Mouse (Mus musculus) stomach, postnatal 0 days (tissue): ENCODE measurements around the gene Mansc1. TPM values are rescaled to one million over a fixed set of nuclear protein-coding genes. Genes with fewer than 3 reads are reported as not detected.

Experiments used
- ATAC-seq: fragments of 200-750 bp; cut with Nextera tagmentation; 2 replicates; pipeline ENCODE4 v1.8.0; 2017; ENCODE audit not compliant: low FRiP score, low TSS enrichment
- DNase-seq: peaks from one replicate; pipeline ENCODE4 v3.0.0-alpha.2; 2016; ENCODE audit warnings: low spot score
- H3K27ac ChIP-seq: fragments of 300-500 bp; sonication (generic); replicated peaks from 2 replicates; pipeline ENCODE4 v1.5.1; 2014; ENCODE audit warnings: mild to moderate bottlenecking, control low read depth
- H3K27me3 ChIP-seq: fragments of 300-500 bp; sonication (generic); 2 replicates; pipeline ENCODE4 v1.6.1; 2014; ENCODE audit warnings: low read length; ENCODE audit not compliant: control insufficient read depth, insufficient read depth
- H3K36me3 ChIP-seq: fragments of 300-500 bp; sonication (generic); 2 replicates; pipeline ENCODE4 v1.6.1; 2014; ENCODE audit warnings: low read length, mixed read lengths; ENCODE audit not compliant: control insufficient read depth, insufficient read depth
- H3K4me1 ChIP-seq: fragments of 300-500 bp; sonication (generic); replicated peaks from 2 replicates; pipeline ENCODE4 v1.6.1; 2014; ENCODE audit warnings: antibody characterized with exemption; ENCODE audit not compliant: control insufficient read depth, insufficient read depth
- H3K4me2 ChIP-seq: fragments of 300-500 bp; sonication (generic); replicated peaks from 2 replicates; pipeline ENCODE4 v1.6.1; 2014; ENCODE audit warnings: low read depth, mild to moderate bottlenecking, control low read depth, moderate library complexity
- H3K4me3 ChIP-seq: fragments of 300-500 bp; sonication (generic); 2 replicates; pipeline ENCODE4 v1.5.1; 2014; ENCODE audit warnings: low read depth, low read length, control low read depth
- H3K9ac ChIP-seq: fragments of 300-500 bp; sonication (generic); 2 replicates; pipeline ENCODE4 v1.6.1; 2014; ENCODE audit warnings: mild to moderate bottlenecking, low read length, control low read depth, mixed read lengths
- H3K9me3 ChIP-seq: fragments of 300-500 bp; sonication (generic); 2 replicates; pipeline ENCODE4 v1.6.1; 2016; ENCODE audit warnings: low read length; ENCODE audit not compliant: control insufficient read depth
- CTCF ChIP-seq: IDR thresholded peaks from 2 replicates; pipeline ENCODE4 v1.5.1; 2016; ENCODE audit warnings: antibody characterized with exemption, low read depth, mild to moderate bottlenecking, moderate library complexity
- EP300 ChIP-seq: optimal IDR thresholded peaks from 2 replicates; pipeline ENCODE3; 2016; ENCODE audit warnings: antibody characterized with exemption
- WGBS: fragments of 180-500 bp; shearing (Covaris S2); extraction: QIAGEN DNeasy Blood & Tissue Kit; methylation state at CpG from one replicate; pipeline ENCODE4 v1.1.7; 2014; 5-methylcytosine and 5-hydroxymethylcytosine counted together
- polyA plus RNA-seq: library from polyadenylated mRNA; unstranded; fragments of >200 nt; fragmentation: Nextera tagmentation; extraction: Ambion mirVana; gene quantifications from 2 replicates; pipeline ENCODE4 v1.2.1, GENCODE M21; 2015

Mansc1 gene
- polyA plus RNA-seq, 1 experiment from 2014 or later, result 17.1 TPM

- no peaks in the 10 kb centered on the region for H3K9me3 ChIP-seq
- no peaks in the 10 kb centered on the region for H3K36me3 ChIP-seq
- WGBS, result 52% methylated on average over 9 of the region's 9 CpGs
- no peak for ATAC-seq
- peak overlapping the region; percentile 13; the same call in 1 of the 2 replicates for H3K9ac ChIP-seq
- H3K27ac ChIP-seq, result peak overlapping the region; percentile 89
- no peak for DNase-seq
- peak overlapping the region; percentile 85 for H3K4me3 ChIP-seq
- H3K27me3 ChIP-seq, result no peaks in the 10 kb centered on the region
- no peaks in the 10 kb centered on the region for H3K4me1 ChIP-seq
- peak overlapping the region; percentile 83 for H3K4me2 ChIP-seq
- TF ChIP-seq EP300 (no peak), CTCF (no peak)
Observed at GRCm38 (mm10) chr6:134641738-134642446, 9.6 kb upstream of the Mansc1 start.

GRCm38 (mm10) chr6:134640485-134641475 is 8.5 kb upstream of the Mansc1 start:
- 2% methylated on average over 53 of the region's 65 CpGs for WGBS
- peak; percentile 99 for ATAC-seq
- no peaks in the 10 kb centered on the region for H3K27me3 ChIP-seq

GRCm38 (mm10) chr6:134639900-134640299 is 7.6 kb upstream of the Mansc1 start:
- no peaks in the 10 kb centered on the region for H3K9me3 ChIP-seq
- ATAC-seq (no peak), DNase-seq (no peak)
- TF ChIP-seq CTCF (no peak), EP300 (no peak)
- H3K4me3 ChIP-seq, result no peak overlapping the region
- no peaks in the 10 kb centered on the region for H3K27me3 ChIP-seq
- no peak overlapping the region for H3K9ac ChIP-seq
- H3K4me1 ChIP-seq, result no peaks in the 10 kb centered on the region
- no peaks in the 10 kb centered on the region for H3K36me3 ChIP-seq
- H3K27ac ChIP-seq, result no peak overlapping the region
- no peak overlapping the region for H3K4me2 ChIP-seq
- 83% methylated on average over 1 of the region's 1 CpGs for WGBS

More at GRCm38 (mm10) chr6:134640485-134641475, 8.5 kb upstream of the Mansc1 start:
- peak overlapping the region; percentile 80 for H3K9ac ChIP-seq
- no peaks in the 10 kb centered on the region for H3K4me1 ChIP-seq
- peak overlapping the region; percentile 85 for H3K4me3 ChIP-seq
- peak; percentile 96 for DNase-seq
- H3K27ac ChIP-seq, result peak overlapping the region; percentile 89
- TF ChIP-seq EP300 (peak; percentile 38), CTCF (peak; percentile 82)
- peak overlapping the region; percentile 83 for H3K4me2 ChIP-seq
- no peaks in the 10 kb centered on the region for H3K9me3 ChIP-seq
- H3K36me3 ChIP-seq, result no peaks in the 10 kb centered on the region

- no peak within 1 kb of the TSS for H3K4me2 ChIP-seq
- TF ChIP-seq CTCF (no peak), EP300 (no peak)
Observed at GRCm38 (mm10) chr6:134639210-134639609, 6.9 kb upstream of the Mansc1 start, which contains the start of gene Borcs5. Gene Borcs5, plus strand, starts transcription at chr6:134639510.

GRCm38 (mm10) chr6:134636476-134636875 is 4.2 kb upstream of the Mansc1 start:
- DNase-seq, result no peak

More at GRCm38 (mm10) chr6:134639210-134639609, 6.9 kb upstream of the Mansc1 start, which contains the start of gene Borcs5:
- Histone ChIP-seq H3K4me1 (no peaks in the 10 kb centered on the region), H3K9ac (no peak within 1 kb of the TSS), H3K9me3 (no peaks in the 10 kb centered on the region), H3K27me3 (no peaks in the 10 kb centered on the region), H3K36me3 (no peaks in the 10 kb centered on the region), H3K4me3 (no peak within 1 kb of the TSS), H3K27ac (no peak within 1 kb of the TSS)
- ATAC-seq (no peak), DNase-seq (no peak)
- WGBS, result 88% methylated on average over 3 of the region's 3 CpGs

More at GRCm38 (mm10) chr6:134636476-134636875, 4.2 kb upstream of the Mansc1 start:
- Histone ChIP-seq H3K27me3 (no peaks in the 10 kb centered on the region), H3K36me3 (no peaks in the 10 kb centered on the region), H3K4me1 (no peaks in the 10 kb centered on the region), H3K4me3 (no peak overlapping the region), H3K27ac (no peak overlapping the region), H3K9ac (no peak overlapping the region), H3K4me2 (no peak overlapping the region), H3K9me3 (no peaks in the 10 kb centered on the region)
- TF ChIP-seq CTCF (0 out of 2 replicates have a peak, but pooled peaks have one; percentile 4), EP300 (no peak)
- ATAC-seq, result no peak
- 68% methylated on average over 4 of the region's 4 CpGs for whole genome bisulfite sequencing
